Mouse (Mus musculus): ENCODE results near the gene Gli3. TPM values are rescaled to one million over a fixed set of nuclear protein-coding genes. Genes with fewer than 3 reads are reported as not detected.

Gene Gli3
- polyA plus RNA-seq (2015; fragmentation: Nextera tagmentation; extraction: Ambion mirVana) = 17.8 and 18.9 TPM in 2 replicates

GRCm38 (mm10) chr13:15462830-15463491 is at the start of gene Gli3:
Gene Gli3, plus strand, starts transcription at chr13:15463235.
- H3K27me3 ChIP-seq (replicated peaks) = no peaks in the 10 kb centered on the region
- peak within 1 kb of the TSS; percentile 95 for H3K27ac ChIP-seq
- H3K4me1 ChIP-seq = no peaks in the 10 kb centered on the region
- ATAC-seq (ENCODE audit: insufficient read depth, low FRiP score, low read depth) = peak; percentile 91
- no peaks in the 10 kb centered on the region for H3K36me3 ChIP-seq
- peak within 1 kb of the TSS; percentile 76 for H3K4me2 ChIP-seq
- WGBS = under 1% methylated on average over 50 of the region's 76 CpGs
- H3K4me3 ChIP-seq (replicated peaks) = peak within 1 kb of the TSS; percentile 62
- no peaks in the 10 kb centered on the region for H3K9me3 ChIP-seq
- peak within 1 kb of the TSS; percentile 61 for H3K9ac ChIP-seq

GRCm38 (mm10) chr13:15421182-15421750 is 41.8 kb upstream of the Gli3 start:
- Histone ChIP-seq H3K27me3 (replicated peaks) (no peaks in the 10 kb centered on the region), H3K4me3 (replicated peaks) (no peak overlapping the region), H3K9me3 (no peaks in the 10 kb centered on the region), H3K9ac (no peak overlapping the region), H3K4me2 (no peak overlapping the region; the same call in 1 of the 2 replicates), H3K27ac (no peak overlapping the region), H3K4me1 (no peaks in the 10 kb centered on the region), H3K36me3 (no peaks in the 10 kb centered on the region)
- 43% methylated on average over 10 of the region's 10 CpGs for WGBS
- no peak for ATAC-seq (ENCODE audit: insufficient read depth, low FRiP score, low read depth)

- Histone ChIP-seq H3K4me2 (no peak overlapping the region), H3K9me3 (no peaks in the 10 kb centered on the region), H3K27me3 (replicated peaks) (no peaks in the 10 kb centered on the region), H3K4me1 (no peaks in the 10 kb centered on the region), H3K36me3 (no peaks in the 10 kb centered on the region), H3K27ac (no peak overlapping the region), H3K9ac (no peak overlapping the region), H3K4me3 (replicated peaks) (no peak overlapping the region)
- 69% methylated on average over 4 of the region's 4 CpGs for WGBS
- no peak for ATAC-seq (ENCODE audit: insufficient read depth, low FRiP score, low read depth)
Observed at GRCm38 (mm10) chr13:15442002-15442401, 21.0 kb upstream of the Gli3 start.

GRCm38 (mm10) chr13:15444312-15444711 is 18.7 kb upstream of the Gli3 start:
- no peak for ATAC-seq (ENCODE audit: insufficient read depth, low FRiP score, low read depth)
- 70% methylated on average over 4 of the region's 4 CpGs for WGBS
- no peak overlapping the region for H3K27ac ChIP-seq
- H3K4me3 ChIP-seq (replicated peaks) = no peak overlapping the region
- no peak overlapping the region for H3K9ac ChIP-seq
- H3K27me3 ChIP-seq (replicated peaks) = no peaks in the 10 kb centered on the region
- no peak overlapping the region for H3K4me2 ChIP-seq
- no peaks in the 10 kb centered on the region for H3K4me1 ChIP-seq
- no peaks in the 10 kb centered on the region for H3K9me3 ChIP-seq
- no peaks in the 10 kb centered on the region for H3K36me3 ChIP-seq

GRCm38 (mm10) chr13:15445591-15445990 is 17.4 kb upstream of the Gli3 start:
- Histone ChIP-seq H3K4me2 (no peak overlapping the region), H3K27me3 (replicated peaks) (no peaks in the 10 kb centered on the region), H3K27ac (no peak overlapping the region), H3K4me3 (replicated peaks) (no peak overlapping the region), H3K9ac (no peak overlapping the region), H3K4me1 (no peaks in the 10 kb centered on the region), H3K36me3 (no peaks in the 10 kb centered on the region), H3K9me3 (no peaks in the 10 kb centered on the region)
- ATAC-seq (ENCODE audit: insufficient read depth, low FRiP score, low read depth) = no peak
- 76% methylated on average over 2 of the region's 2 CpGs for WGBS

- no peak overlapping the region for H3K4me2 ChIP-seq
- H3K4me1 ChIP-seq = no peaks in the 10 kb centered on the region
- H3K4me3 ChIP-seq (replicated peaks) = no peak overlapping the region
- WGBS = 73% methylated on average over 8 of the region's 8 CpGs
- no peaks in the 10 kb centered on the region for H3K9me3 ChIP-seq
- H3K27me3 ChIP-seq (replicated peaks) = no peaks in the 10 kb centered on the region
- no peak for ATAC-seq (ENCODE audit: insufficient read depth, low FRiP score, low read depth)
- H3K36me3 ChIP-seq = no peaks in the 10 kb centered on the region
- no peak overlapping the region for H3K9ac ChIP-seq
- H3K27ac ChIP-seq = no peak overlapping the region
Observed at GRCm38 (mm10) chr13:15446004-15446403, 17.0 kb upstream of the Gli3 start.

GRCm38 (mm10) chr13:15446782-15447564 is 16.1 kb upstream of the Gli3 start:
- Histone ChIP-seq H3K9me3 (no peaks in the 10 kb centered on the region), H3K36me3 (no peaks in the 10 kb centered on the region), H3K27ac (no peak overlapping the region), H3K27me3 (replicated peaks) (no peaks in the 10 kb centered on the region), H3K4me3 (replicated peaks) (no peak overlapping the region), H3K4me2 (no peak overlapping the region), H3K9ac (no peak overlapping the region), H3K4me1 (no peaks in the 10 kb centered on the region)
- no peak for ATAC-seq (ENCODE audit: insufficient read depth, low FRiP score, low read depth)
- WGBS = 61% methylated on average over 7 of the region's 7 CpGs

- Histone ChIP-seq H3K4me2 (no peak overlapping the region), H3K27ac (no peak overlapping the region), H3K9me3 (no peaks in the 10 kb centered on the region), H3K4me3 (replicated peaks) (no peak overlapping the region), H3K27me3 (replicated peaks) (no peaks in the 10 kb centered on the region), H3K36me3 (no peaks in the 10 kb centered on the region), H3K9ac (no peak overlapping the region), H3K4me1 (no peaks in the 10 kb centered on the region)
- ATAC-seq (ENCODE audit: insufficient read depth, low FRiP score, low read depth) = no peak
- WGBS = 59% methylated on average over 2 of the region's 2 CpGs
Observed at GRCm38 (mm10) chr13:15450941-15451340, 12.1 kb upstream of the Gli3 start.

- no peak overlapping the region for H3K4me3 ChIP-seq (replicated peaks)
- ATAC-seq (ENCODE audit: insufficient read depth, low FRiP score, low read depth) = no peak
- no peaks in the 10 kb centered on the region for H3K4me1 ChIP-seq
- H3K27ac ChIP-seq = no peak overlapping the region
- 51% methylated on average over 5 of the region's 5 CpGs for WGBS
- no peaks in the 10 kb centered on the region for H3K36me3 ChIP-seq
- H3K27me3 ChIP-seq (replicated peaks) = no peaks in the 10 kb centered on the region
- H3K9me3 ChIP-seq = no peaks in the 10 kb centered on the region
- no peak overlapping the region for H3K9ac ChIP-seq
- no peak overlapping the region for H3K4me2 ChIP-seq
Observed at GRCm38 (mm10) chr13:15457841-15458240, 5.2 kb upstream of the Gli3 start.

GRCm38 (mm10) chr13:15461926-15462325 is 1.1 kb upstream of the Gli3 start:
- Histone ChIP-seq H3K9ac (no peak overlapping the region), H3K4me1 (no peaks in the 10 kb centered on the region), H3K4me2 (peak overlapping the region; percentile 76), H3K27ac (peak overlapping the region; percentile 95; the same call in 1 of the 2 replicates), H3K9me3 (no peaks in the 10 kb centered on the region), H3K4me3 (replicated peaks) (peak overlapping the region; percentile 62; the same call in 1 of the 2 replicates), H3K36me3 (no peaks in the 10 kb centered on the region), H3K27me3 (replicated peaks) (no peaks in the 10 kb centered on the region)
- 19% methylated on average over 7 of the region's 7 CpGs for WGBS
- ATAC-seq (ENCODE audit: insufficient read depth, low FRiP score, low read depth) = no peak

GRCm38 (mm10) chr13:15463492-15464080 is 551 bp downstream of the Gli3 start:
- peak overlapping the region; percentile 61 for H3K9ac ChIP-seq
- H3K4me3 ChIP-seq (replicated peaks) = peak overlapping the region; percentile 62
- no peaks in the 10 kb centered on the region for H3K36me3 ChIP-seq
- no peaks in the 10 kb centered on the region for H3K27me3 ChIP-seq (replicated peaks)
- no peaks in the 10 kb centered on the region for H3K9me3 ChIP-seq
- under 1% methylated on average over 58 of the region's 70 CpGs for WGBS
- peak; percentile 86 for ATAC-seq (ENCODE audit: insufficient read depth, low FRiP score, low read depth)
- H3K27ac ChIP-seq = peak overlapping the region; percentile 95
- H3K4me1 ChIP-seq = no peaks in the 10 kb centered on the region
- peak overlapping the region; percentile 76 for H3K4me2 ChIP-seq

All from stomach, embryonic 15.5 days (tissue).